Mouse (Mus musculus): ENCODE results near the gene Hip1.

DNA sequence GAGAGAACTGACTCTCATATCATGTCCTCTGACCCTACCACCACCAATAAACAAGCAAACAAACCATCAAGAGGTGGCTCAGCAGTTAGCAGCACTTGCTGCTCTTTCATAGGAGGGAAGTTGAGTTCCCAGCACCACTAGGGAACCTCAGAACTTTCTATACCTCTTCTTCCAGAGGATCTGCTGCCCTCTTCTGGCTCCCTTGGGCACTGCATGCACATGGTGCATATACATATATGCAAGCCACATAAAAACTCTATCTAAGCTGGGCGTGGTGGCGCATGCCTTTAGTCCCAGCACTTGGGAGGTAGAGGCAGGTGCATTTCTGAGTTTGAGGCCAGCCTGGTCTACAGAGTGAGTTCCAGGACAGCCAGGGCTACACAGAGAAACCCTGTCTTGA lies 90.7 kb downstream of the Hip1 start:
- TF ChIP-seq CTCF (IDR thresholded peaks at IDR 0.05; ENCODE audit: low read depth, low read length), result no peak
- TF ChIP-seq GATA2 (IDR thresholded peaks at IDR 0.05; ENCODE audit: borderline replicate concordance, low read depth, low read length), result no peak
- no peak for TF ChIP-seq POLR2AphosphoS5 (IDR thresholded peaks at IDR 0.05; ENCODE audit: insufficient replicate concordance, low read depth, low read length)
- TF ChIP-seq GATA1 (IDR thresholded peaks at IDR 0.05; ENCODE audit: borderline replicate concordance, low read length), result no peak
- TF ChIP-seq TAL1 (conservative IDR thresholded peaks at IDR 0.05; ENCODE audit: low read depth, low read length), result no peak
